Mouse (Mus musculus): ENCODE measurements around the gene E2f2. TPM values are rescaled to one million over a fixed set of nuclear protein-coding genes. Genes with fewer than 3 reads are reported as not detected.

E2f2 gene
- polyA plus RNA-seq, 1 experiment from 2014 or later = 1.3 TPM

- DNase-seq (ENCODE audit: low spot score) (no peak), ATAC-seq (ENCODE audit: low FRiP score) (no peak)
- no peaks in the 10 kb centered on the region for H3K36me3 ChIP-seq (replicated peaks; ENCODE audit: control insufficient read depth, insufficient read depth)
- H3K9me3 ChIP-seq (ENCODE audit: control insufficient read depth, low read length) = no peaks in the 10 kb centered on the region
- 84% methylated on average over 12 of the region's 12 CpGs for WGBS
- H3K27ac ChIP-seq = no peak overlapping the region
- H3K27me3 ChIP-seq (ENCODE audit: control insufficient read depth, insufficient read depth, low read length) = no peaks in the 10 kb centered on the region
- no peak overlapping the region for H3K4me2 ChIP-seq (replicated peaks)
- H3K4me1 ChIP-seq (replicated peaks; ENCODE audit: control insufficient read depth, insufficient read depth, low read length) = peaks cover 19% of the 10 kb centered on the region; the same call in 1 of the 2 replicates
- no peak overlapping the region for H3K4me3 ChIP-seq (replicated peaks; ENCODE audit: low read length)
- H3K9ac ChIP-seq = no peak overlapping the region
Measured at GRCm38 (mm10) chr4:136178475-136178921, 6.3 kb downstream of the E2f2 start.

DNA sequence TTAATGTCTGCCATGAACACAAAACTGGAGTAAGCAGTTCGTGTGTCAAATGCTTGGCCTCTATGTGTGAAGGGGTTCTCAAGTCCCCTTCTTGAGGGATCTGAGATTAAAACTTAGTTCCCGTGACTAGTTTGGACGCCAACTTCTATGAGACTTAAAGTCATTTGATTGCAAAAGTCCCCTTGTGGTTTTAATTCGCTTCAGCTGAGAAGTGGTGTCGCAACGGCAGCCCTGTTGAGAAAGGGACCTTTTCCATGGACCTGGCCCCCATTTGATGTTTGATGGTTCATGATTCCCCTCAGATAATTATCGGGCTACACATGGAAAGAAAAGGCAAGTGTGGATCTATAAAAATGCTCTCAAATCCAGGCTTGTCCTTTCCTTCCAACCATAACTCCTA is 7.3 kb downstream of the E2f2 start:
- Histone ChIP-seq H3K9ac (no peak overlapping the region), H3K27me3 (ENCODE audit: control insufficient read depth, insufficient read depth, low read length) (no peaks in the 10 kb centered on the region), H3K36me3 (replicated peaks; ENCODE audit: control insufficient read depth, insufficient read depth) (no peaks in the 10 kb centered on the region), H3K4me3 (replicated peaks; ENCODE audit: low read length) (no peak overlapping the region), H3K4me1 (replicated peaks; ENCODE audit: control insufficient read depth, insufficient read depth, low read length) (peaks cover 19% of the 10 kb centered on the region; the same call in 1 of the 2 replicates), H3K27ac (no peak overlapping the region), H3K9me3 (ENCODE audit: control insufficient read depth, low read length) (no peaks in the 10 kb centered on the region), H3K4me2 (replicated peaks) (no peak overlapping the region)
- ATAC-seq (ENCODE audit: low FRiP score) (no peak), DNase-seq (ENCODE audit: low spot score) (no peak)
- 95% methylated on average over 7 of the region's 7 CpGs for WGBS

GRCm38 (mm10) chr4:136179998-136180397 is 7.8 kb downstream of the E2f2 start:
- peak overlapping the region; percentile 44 for H3K9ac ChIP-seq
- H3K27me3 ChIP-seq (ENCODE audit: control insufficient read depth, insufficient read depth, low read length) = no peaks in the 10 kb centered on the region
- H3K4me1 ChIP-seq (replicated peaks; ENCODE audit: control insufficient read depth, insufficient read depth, low read length) = peaks cover 19% of the 10 kb centered on the region; the same call in 1 of the 2 replicates
- no peaks in the 10 kb centered on the region for H3K36me3 ChIP-seq (replicated peaks; ENCODE audit: control insufficient read depth, insufficient read depth)
- no peak overlapping the region for H3K27ac ChIP-seq
- H3K9me3 ChIP-seq (ENCODE audit: control insufficient read depth, low read length) = no peaks in the 10 kb centered on the region
- H3K4me2 ChIP-seq (replicated peaks) = peak overlapping the region; percentile 56
- peak; percentile 76 for DNase-seq (ENCODE audit: low spot score)
- peak; percentile 33; the same call in 1 of the 2 replicates for ATAC-seq (ENCODE audit: low FRiP score)
- H3K4me3 ChIP-seq (replicated peaks; ENCODE audit: low read length) = peak overlapping the region; percentile 31
- 2% methylated on average over 15 of the region's 15 CpGs for WGBS

DNA sequence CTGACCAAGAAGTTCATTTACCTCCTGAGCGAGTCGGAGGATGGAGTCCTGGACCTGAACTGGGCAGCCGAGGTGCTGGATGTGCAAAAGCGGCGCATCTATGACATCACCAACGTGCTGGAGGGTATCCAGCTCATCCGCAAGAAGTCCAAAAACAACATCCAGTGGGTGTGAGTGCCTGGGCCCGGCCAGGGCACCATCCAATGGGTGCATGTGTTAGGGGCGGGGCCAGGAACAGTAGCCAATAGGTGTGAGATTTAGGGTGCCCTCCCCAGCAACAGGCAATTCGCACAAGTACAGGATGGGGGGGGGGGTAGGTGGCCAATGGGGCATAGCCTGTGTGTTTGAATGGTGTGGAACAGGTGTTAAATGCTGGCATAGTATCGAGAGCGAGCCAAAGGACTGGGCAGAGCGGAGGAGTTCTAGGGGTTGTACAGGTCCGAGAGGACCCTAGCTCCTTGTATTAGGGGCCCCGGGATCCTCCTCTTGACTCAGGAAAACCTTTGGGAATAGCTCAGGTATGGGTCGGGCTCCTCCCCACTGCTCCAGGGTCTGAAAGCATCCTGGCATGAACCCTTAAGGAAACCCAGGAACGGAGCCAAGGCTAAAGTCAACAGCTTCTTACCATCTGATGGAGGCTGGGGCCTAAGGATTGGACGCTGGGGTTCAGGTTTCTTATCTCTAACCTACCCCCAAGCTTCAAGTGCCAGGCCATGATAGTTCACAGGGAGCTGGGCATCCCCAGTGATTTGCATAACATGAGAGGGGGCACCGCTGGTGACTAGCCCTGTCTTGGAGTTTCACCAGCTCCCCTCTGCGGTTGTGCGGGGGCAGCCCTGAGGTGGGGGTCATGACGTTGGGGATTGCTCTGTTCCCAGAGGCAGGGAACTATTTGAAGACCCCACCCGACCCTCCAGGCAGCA is 8.5 kb downstream of the E2f2 start:
- Histone ChIP-seq H3K4me3 (replicated peaks; ENCODE audit: low read length) (peak overlapping the region; percentile 31), H3K9ac (peak overlapping the region; percentile 44; the same call in 1 of the 2 replicates), H3K4me2 (replicated peaks) (peak overlapping the region; percentile 56), H3K27ac (no peak overlapping the region), H3K36me3 (replicated peaks; ENCODE audit: control insufficient read depth, insufficient read depth) (no peaks in the 10 kb centered on the region), H3K9me3 (ENCODE audit: control insufficient read depth, low read length) (no peaks in the 10 kb centered on the region), H3K27me3 (ENCODE audit: control insufficient read depth, insufficient read depth, low read length) (no peaks in the 10 kb centered on the region), H3K4me1 (replicated peaks; ENCODE audit: control insufficient read depth, insufficient read depth, low read length) (peaks cover 19% of the 10 kb centered on the region; the same call in 1 of the 2 replicates)
- ATAC-seq (ENCODE audit: low FRiP score) = peak; percentile 71
- peak; percentile 65 for DNase-seq (ENCODE audit: low spot score)
- WGBS = 24% methylated on average over 23 of the region's 23 CpGs

GRCm38 (mm10) chr4:136181367-136181766 is 9.2 kb downstream of the E2f2 start:
- no peaks in the 10 kb centered on the region for H3K36me3 ChIP-seq (replicated peaks; ENCODE audit: control insufficient read depth, insufficient read depth)
- H3K4me1 ChIP-seq (replicated peaks; ENCODE audit: control insufficient read depth, insufficient read depth, low read length) = peaks cover 19% of the 10 kb centered on the region; the same call in 1 of the 2 replicates
- no peak overlapping the region for H3K4me3 ChIP-seq (replicated peaks; ENCODE audit: low read length)
- H3K27ac ChIP-seq = no peak overlapping the region
- no peaks in the 10 kb centered on the region for H3K9me3 ChIP-seq (ENCODE audit: control insufficient read depth, low read length)
- H3K27me3 ChIP-seq (ENCODE audit: control insufficient read depth, insufficient read depth, low read length) = no peaks in the 10 kb centered on the region
- no peak overlapping the region for H3K9ac ChIP-seq
- ATAC-seq (ENCODE audit: low FRiP score) (no peak), DNase-seq (ENCODE audit: low spot score) (no peak)
- 41% methylated on average over 12 of the region's 12 CpGs for WGBS
- H3K4me2 ChIP-seq (replicated peaks) = no peak overlapping the region

DNA sequence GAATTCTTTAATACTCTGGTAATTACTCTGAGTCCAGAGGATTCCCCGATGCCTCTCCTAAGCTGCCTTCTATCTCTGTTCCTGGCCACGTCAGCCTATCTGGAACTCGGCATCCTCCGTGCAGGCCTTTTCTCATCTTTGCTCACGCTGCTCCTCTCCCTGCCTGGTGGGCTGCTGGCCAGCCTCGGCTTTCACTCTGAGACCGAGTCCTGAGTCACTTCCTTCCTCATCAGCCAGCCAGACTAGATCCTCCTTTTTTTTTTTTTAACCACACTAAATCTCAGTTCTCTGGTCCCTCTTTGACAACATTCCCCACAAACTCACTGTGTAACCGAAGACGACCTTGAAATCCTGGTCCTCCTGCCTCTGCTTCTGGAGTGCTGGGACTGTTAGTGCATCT is 13.2 kb downstream of the E2f2 start:
- no peak overlapping the region for H3K9ac ChIP-seq
- H3K27me3 ChIP-seq (ENCODE audit: control insufficient read depth, insufficient read depth, low read length) = no peaks in the 10 kb centered on the region
- DNase-seq (ENCODE audit: low spot score) (no peak), ATAC-seq (ENCODE audit: low FRiP score) (no peak)
- 88% methylated on average over 9 of the region's 9 CpGs for WGBS
- 0 out of 2 replicates have a peak, but pooled peaks cover 6% of the 10 kb centered on the region for H3K4me1 ChIP-seq (replicated peaks; ENCODE audit: control insufficient read depth, insufficient read depth, low read length)
- H3K9me3 ChIP-seq (ENCODE audit: control insufficient read depth, low read length) = no peaks in the 10 kb centered on the region
- no peak overlapping the region for H3K4me2 ChIP-seq (replicated peaks)
- no peaks in the 10 kb centered on the region for H3K36me3 ChIP-seq (replicated peaks; ENCODE audit: control insufficient read depth, insufficient read depth)
- no peak overlapping the region for H3K4me3 ChIP-seq (replicated peaks; ENCODE audit: low read length)
- H3K27ac ChIP-seq = no peak overlapping the region

DNA sequence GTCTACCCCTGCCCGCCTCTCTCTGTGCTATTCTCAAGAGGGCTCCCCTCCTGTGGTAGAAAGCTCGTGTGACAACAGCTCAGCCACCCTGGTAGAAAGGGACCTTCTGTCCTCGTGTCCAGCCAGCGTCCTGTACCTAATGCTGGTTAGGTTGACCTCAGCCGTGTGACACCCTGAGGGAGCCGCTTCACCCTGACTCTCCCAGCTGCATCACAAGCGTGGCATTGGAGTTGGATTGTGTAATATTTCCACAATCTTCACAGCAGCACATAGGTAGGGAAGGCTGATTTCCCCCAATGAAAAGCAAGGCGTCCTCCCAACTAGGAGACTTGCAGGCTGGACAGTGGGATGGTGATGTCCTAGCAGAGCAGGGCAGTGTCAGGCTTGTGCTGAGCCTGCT is 14.1 kb downstream of the E2f2 start:
- H3K4me2 ChIP-seq (replicated peaks) = no peak overlapping the region
- H3K9ac ChIP-seq = no peak overlapping the region
- H3K4me3 ChIP-seq (replicated peaks; ENCODE audit: low read length) = no peak overlapping the region
- DNase-seq (ENCODE audit: low spot score) = no peak
- ATAC-seq (ENCODE audit: low FRiP score) = no peak
- H3K4me1 ChIP-seq (replicated peaks; ENCODE audit: control insufficient read depth, insufficient read depth, low read length) = no peaks in the 10 kb centered on the region
- no peaks in the 10 kb centered on the region for H3K9me3 ChIP-seq (ENCODE audit: control insufficient read depth, low read length)
- WGBS = 89% methylated on average over 8 of the region's 8 CpGs
- H3K36me3 ChIP-seq (replicated peaks; ENCODE audit: control insufficient read depth, insufficient read depth) = no peaks in the 10 kb centered on the region
- H3K27ac ChIP-seq = no peak overlapping the region
- no peaks in the 10 kb centered on the region for H3K27me3 ChIP-seq (ENCODE audit: control insufficient read depth, insufficient read depth, low read length)

- Histone ChIP-seq H3K27ac (no peak overlapping the region), H3K4me3 (replicated peaks; ENCODE audit: low read length) (no peak overlapping the region), H3K4me1 (replicated peaks; ENCODE audit: control insufficient read depth, insufficient read depth, low read length) (no peaks in the 10 kb centered on the region), H3K9ac (no peak overlapping the region), H3K27me3 (ENCODE audit: control insufficient read depth, insufficient read depth, low read length) (no peaks in the 10 kb centered on the region), H3K9me3 (ENCODE audit: control insufficient read depth, low read length) (no peaks in the 10 kb centered on the region), H3K36me3 (replicated peaks; ENCODE audit: control insufficient read depth, insufficient read depth) (no peaks in the 10 kb centered on the region), H3K4me2 (replicated peaks) (no peak overlapping the region)
- no peak for DNase-seq (ENCODE audit: low spot score)
- 89% methylated on average over 23 of the region's 23 CpGs for WGBS
- ATAC-seq (ENCODE audit: low FRiP score) = no peak
Measured at GRCm38 (mm10) chr4:136186739-136187472, 14.7 kb downstream of the E2f2 start.

Measured in hindbrain, embryonic 14.5 days (tissue).